Mouse (Mus musculus) large intestine, adult 2 months (tissue): ENCODE data around the gene Vax1. TPM values are rescaled to one million over a fixed set of nuclear protein-coding genes. Genes with fewer than 3 reads are reported as not detected.

Experiments used
- DNase-seq: peaks from one replicate; pipeline ENCODE4 v3.0.0-alpha.2; 2012; ENCODE audit warnings: low read depth, low spot score
- WGBS: fragments of 180-500 bp; shearing (Covaris S2); methylation state at CpG from one replicate; pipeline ENCODE4 v1.1.7; 2018; 5-methylcytosine and 5-hydroxymethylcytosine counted together
- polyA plus RNA-seq: library from polyadenylated mRNA; depleted of rRNA; stranded (reverse); fragments of >200 nt; gene quantifications from 2 replicates; pipeline ENCODE4 v1.2.3, GENCODE M21; 2012; rRNA removed

Vax1 gene
- polyA plus RNA-seq, 1 experiment = not detected

DNA sequence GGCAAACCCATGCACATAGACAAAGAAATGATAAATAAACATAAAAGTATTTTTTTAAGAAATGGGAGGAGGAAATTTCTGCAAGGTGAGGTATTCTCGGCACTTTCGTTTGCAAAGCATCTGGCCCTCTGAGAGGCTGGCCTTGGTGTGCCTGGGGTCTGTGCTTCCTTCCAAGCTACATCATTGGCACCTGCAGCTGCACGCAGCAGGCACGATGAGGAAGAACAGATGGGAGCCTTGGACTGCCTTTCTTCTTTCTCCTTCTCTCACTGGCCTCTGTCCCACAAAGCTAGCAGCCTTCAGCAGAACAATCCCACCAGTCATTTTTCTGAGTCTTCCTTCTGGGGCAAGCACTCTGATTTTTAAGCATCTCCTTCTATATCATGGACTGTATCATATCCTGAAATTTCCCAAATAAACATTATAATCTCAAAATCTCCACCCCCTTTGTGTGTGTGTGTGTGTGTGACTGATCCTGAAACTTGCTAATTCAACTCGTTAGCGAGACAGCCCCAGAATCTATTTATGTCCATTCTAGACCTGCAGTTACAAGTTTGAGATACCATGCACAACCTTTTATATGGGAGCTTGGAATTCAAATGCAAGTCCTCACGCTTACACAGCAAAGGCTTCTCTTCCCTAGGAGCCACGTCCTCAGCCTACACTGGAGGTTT lies 41.2 kb downstream of the Vax1 start:
- no peak for DNase-seq
- 64% methylated on average over 8 of the region's 8 CpGs for WGBS

DNA sequence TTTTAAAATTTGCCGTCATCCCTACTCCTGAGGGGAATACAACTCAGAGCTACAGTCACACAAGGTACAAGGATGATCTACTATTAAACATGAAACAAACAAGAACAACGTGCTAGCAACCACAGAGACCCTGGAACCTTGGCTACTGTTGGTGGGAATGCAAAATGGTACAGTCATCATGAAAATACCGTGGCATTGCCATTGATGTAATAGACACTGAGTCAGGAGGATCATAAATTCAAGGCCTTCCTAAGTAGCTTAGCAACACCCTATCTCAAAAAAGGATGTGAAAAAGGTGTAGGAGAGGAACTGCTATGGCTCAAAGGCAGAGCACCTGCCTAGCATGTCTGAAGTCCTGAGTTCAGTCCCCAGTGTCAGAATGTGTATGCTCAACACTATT lies 42.4 kb downstream of the Vax1 start:
- DNase-seq = no peak
- WGBS = 76% methylated on average over 3 of the region's 3 CpGs

Other genes starting within 250 kb of the Vax1 start
- not detected in 2 replicates for gene Eno4, start 226.6 kb downstream of the Vax1 start, polyA plus RNA-seq
- 10.5 and 18.9 TPM in 2 replicates for gene Hspa12a, start 226.4 kb downstream of the Vax1 start, polyA plus RNA-seq
- gene Shtn1, start 94.0 kb downstream of the Vax1 start, polyA plus RNA-seq = 4.1 and 5.5 TPM in 2 replicates
- not detected in 2 replicates for gene Kcnk18, start 49.2 kb upstream of the Vax1 start, polyA plus RNA-seq
- 0.55 and 0.97 TPM in 2 replicates for gene Slc18a2, start 90.8 kb upstream of the Vax1 start, polyA plus RNA-seq
- gene Rps12-ps3, start 152.2 kb upstream of the Vax1 start, polyA plus RNA-seq = 4,852 and 5,272 TPM in 2 replicates
- 3.6 and 8.1 TPM in 2 replicates for gene Pdzd8, start 175.7 kb upstream of the Vax1 start, polyA plus RNA-seq